Mouse (Mus musculus) urinary bladder, postnatal 14 days (tissue): ENCODE measurements around the gene Uqcrfs1.

Source experiments
- DNase-seq: peaks from one replicate; pipeline ENCODE4 v3.0.0; 2021; ENCODE audit warnings: low spot score

Uqcrfs1 gene

DNA sequence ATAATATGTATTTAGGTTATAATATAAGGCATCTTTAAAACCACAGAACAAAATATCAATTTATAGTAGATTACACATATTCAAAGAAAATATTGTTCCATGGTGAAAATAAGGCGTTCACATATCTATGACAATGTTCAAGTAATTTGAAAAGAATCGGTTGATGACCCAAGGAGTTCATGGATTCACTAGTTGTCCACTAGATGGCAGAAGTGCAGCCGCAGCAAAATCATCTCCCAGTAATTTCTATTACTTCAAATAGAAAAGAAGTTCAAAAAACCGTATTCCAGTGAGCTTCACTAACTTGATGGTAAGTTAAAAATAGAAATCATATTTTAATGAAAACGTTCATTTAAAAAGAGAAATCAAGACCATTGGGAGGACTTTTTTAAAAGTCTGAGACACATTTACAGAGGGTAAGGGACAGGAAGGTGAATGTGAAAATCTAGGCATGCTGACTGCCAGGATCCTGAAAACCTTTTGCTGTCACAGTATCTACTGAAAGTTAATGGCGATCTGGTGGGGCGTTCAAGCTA lies 43.2 kb downstream of the Uqcrfs1 start:
- no peak for DNase-seq
